Mouse (Mus musculus) retina, postnatal 1 day (tissue): ENCODE data around the gene Olfr891.
"Not testable (repeated sequence)": the region's sequence is repeated elsewhere in the genome, so short reads cannot be mapped to it uniquely, and the experiment has no call there.

Source experiments
- DNase-seq: peaks from one replicate; pipeline ENCODE4 v3.0.0-alpha.2; 2012

Olfr891 gene

DNA sequence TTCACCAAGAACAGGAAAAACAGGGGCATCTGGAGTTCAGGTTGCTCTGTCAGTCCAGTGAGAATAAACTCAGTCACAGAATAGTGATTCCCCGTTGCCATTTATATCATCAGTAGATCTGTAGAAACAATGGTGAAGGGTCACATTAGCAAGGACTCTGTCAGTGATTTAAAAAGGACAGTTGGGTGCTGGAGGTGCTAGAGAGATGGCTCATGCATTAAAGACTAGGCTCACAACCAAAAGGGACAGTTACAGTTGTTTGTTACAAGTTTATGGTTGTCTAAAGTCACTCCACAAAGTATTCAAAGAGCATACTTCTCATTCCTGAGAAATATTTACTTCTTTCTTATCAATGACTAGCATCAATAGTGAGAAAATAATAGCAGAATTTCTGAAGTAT, at the start of gene Olfr891:
Gene Olfr891 (minus strand): TSS at position 101 of the 400 bp plus-strand sequence.
- DNase-seq, result no peak

DNA sequence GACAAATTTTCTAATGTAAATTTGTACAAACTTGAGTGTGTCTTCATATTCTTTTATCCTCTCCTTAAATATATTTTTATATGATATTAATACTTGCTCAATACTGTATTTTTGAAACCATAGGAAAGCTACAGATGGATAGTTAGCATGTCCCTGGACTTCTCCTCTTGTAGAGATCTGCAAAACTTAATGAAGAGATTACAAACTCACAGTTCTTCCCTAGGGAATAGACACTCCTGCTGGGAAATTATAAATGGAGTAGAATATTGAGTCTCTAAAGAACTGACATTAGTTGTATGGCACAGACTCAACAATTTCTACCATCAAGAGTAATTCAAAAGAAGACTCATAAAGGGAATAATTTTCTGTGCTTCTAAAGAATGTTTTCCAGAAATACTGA, 37.1 kb upstream of the Olfr891 start, which contains the start of gene Olfr894:
Gene Olfr894 (plus strand): TSS at position 301 of the 400 bp plus-strand sequence.
- no peak for DNase-seq

DNA sequence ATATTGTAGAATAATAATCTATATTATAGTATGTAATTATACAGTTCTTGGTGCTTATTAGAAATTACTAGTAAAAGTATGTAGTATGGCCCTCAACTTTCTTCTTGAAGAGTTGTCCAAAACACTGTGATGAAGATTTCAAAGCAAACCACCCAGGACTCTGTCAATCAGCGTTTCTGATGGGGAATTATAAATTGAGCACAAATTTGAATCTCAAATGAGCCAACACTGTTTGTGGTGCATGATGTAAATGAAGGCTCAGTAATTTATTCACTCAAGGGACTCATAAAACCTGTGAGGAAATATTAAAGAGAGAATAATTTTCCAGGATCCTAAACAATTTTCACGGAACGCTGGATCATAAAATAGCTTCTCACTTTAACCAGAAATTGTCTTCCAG, 27.4 kb upstream of the Olfr891 start, which contains the start of gene Olfr893:
Gene Olfr893 (plus strand): TSS at position 301 of the 400 bp plus-strand sequence.
- DNase-seq, result no peak

DNA sequence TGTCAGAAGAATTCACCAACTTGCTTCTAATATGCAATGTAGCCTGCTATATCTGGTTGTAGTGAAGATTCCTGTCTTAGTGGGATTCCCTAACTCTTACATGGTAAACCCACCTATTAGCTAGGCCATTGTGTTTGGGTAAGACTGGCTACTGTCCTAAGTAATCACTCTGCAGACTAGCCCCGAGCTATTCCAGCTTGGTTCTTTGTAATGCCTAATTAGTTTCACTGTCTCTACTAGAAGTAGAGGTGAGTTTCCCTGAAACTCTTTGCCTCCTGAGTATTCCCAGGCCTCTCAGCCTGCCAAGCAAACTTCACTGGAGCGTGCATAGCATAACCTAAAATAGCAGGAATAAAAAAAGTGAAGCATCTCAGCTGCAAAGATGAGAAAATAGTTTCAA, 12.3 kb downstream of the Olfr891 start:
- not testable (repeated sequence) for DNase-seq

DNA sequence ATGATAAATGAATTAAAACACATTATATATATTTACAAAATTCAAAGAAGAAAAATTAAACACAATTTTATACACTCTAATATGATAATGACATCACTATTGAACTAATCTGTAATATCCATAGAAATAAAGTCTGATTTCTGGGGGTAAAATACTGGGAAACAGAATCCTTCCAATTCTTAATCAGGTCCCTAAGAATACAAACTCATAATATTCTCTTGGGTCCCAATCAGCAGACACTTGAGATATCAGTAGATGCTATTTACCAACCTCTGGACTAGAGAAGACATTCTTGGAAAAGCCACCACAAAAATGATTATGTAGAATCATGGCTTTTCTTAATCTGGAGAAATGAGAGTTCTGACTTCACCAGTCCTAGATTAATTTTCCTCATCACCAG, 38.4 kb downstream of the Olfr891 start, which contains the start of gene Olfr890:
Gene Olfr890 (plus strand): TSS at position 301 of the 400 bp plus-strand sequence.
- DNase-seq, result no peak
